17 mouse cellular contexts compared by ENCODE assay signal in the genomic region with DNA sequence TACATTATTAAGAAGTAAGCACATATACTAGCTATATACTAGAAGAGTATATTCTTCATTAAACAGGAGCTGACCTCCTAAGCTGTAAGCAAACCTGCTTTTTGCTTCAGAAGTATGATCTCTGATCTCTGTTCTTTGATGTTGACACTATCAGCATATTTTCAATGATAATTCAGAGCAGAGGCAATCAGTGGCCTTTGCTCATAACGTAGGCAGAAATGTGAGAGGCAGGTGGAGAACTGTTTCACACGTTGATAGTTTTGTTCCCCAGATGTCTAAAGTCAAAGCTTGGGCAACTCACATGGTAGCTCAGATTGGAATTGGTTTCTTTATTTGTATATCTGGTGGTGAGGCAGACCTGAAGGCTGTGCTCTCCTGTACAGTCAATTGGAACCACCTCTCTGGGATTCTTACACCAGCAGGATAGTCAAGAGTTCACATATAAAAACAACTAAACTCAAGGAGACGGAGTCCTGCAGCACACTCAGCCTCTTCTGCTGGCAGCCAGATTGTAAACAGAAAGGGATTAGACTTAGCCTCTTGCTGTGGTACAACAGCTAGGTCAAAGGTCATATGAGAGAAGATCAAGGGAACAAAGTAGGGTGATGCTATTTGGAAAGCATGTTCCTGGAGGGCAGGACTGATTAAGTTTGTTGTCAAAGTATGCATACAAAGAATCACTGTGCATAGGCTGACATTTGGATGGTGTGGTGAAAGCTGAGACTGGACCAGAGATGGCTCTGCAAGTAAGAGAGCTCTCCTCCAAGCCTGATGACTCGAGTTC.
"Had no signal": no experiment of that assay in that cellular context is flagged by ENCODE, and none has a peak within 500 bp of the region (broad histone marks: within the 10 kb centered on the region; RNA-seq: fewer than 3 reads in every experiment).

No protein-coding gene starts in this region.

- H3K27me3 ChIP-seq: lung, embryonic 15.5 days; megakaryocyte, embryonic 14.5 days; midbrain, embryonic 13.5 days; midbrain, embryonic 15.5 days; neural tube, embryonic 12.5 days; stomach, embryonic 15.5 days had no signal

- H3K9me3 ChIP-seq: lung, embryonic 15.5 days; midbrain, embryonic 13.5 days; midbrain, embryonic 15.5 days; neural tube, embryonic 12.5 days; stomach, embryonic 15.5 days had no signal

- ATAC-seq: lung, postnatal 0 days; midbrain, embryonic 13.5 days; midbrain, embryonic 15.5 days had no signal

- H3K4me2 ChIP-seq: lung, embryonic 15.5 days; midbrain, embryonic 11.5 days; midbrain, embryonic 13.5 days; midbrain, embryonic 15.5 days; neural tube, embryonic 12.5 days; stomach, embryonic 15.5 days had no signal

- DNase-seq: lung, adult 2 months; lung, postnatal 14 days; lung, postnatal 36 days; right cerebral cortex, postnatal 14 days; thymus, adult 2 months; thymus, postnatal 25 days; thymus, postnatal 4 days had no signal

- H3K4me1 ChIP-seq: lung, embryonic 15.5 days; megakaryocyte, embryonic 14.5 days; midbrain, embryonic 13.5 days; midbrain, embryonic 15.5 days; neural tube, embryonic 12.5 days; stomach, embryonic 15.5 days had no signal

- H3K9ac ChIP-seq: lung, embryonic 15.5 days; midbrain, embryonic 13.5 days; midbrain, embryonic 15.5 days; neural tube, embryonic 12.5 days; stomach, embryonic 15.5 days had no signal

- H3K36me3 ChIP-seq: lung, embryonic 15.5 days; midbrain, embryonic 13.5 days; midbrain, embryonic 15.5 days; neural tube, embryonic 12.5 days; stomach, embryonic 15.5 days had no signal

- H3K4me3 ChIP-seq: lung, embryonic 15.5 days; megakaryocyte, embryonic 14.5 days; midbrain, embryonic 13.5 days; midbrain, embryonic 15.5 days; neural tube, embryonic 12.5 days; stomach, embryonic 15.5 days had no signal

- H3K27ac ChIP-seq: lung, embryonic 15.5 days; macrophage; midbrain, embryonic 13.5 days; midbrain, embryonic 15.5 days; neural tube, embryonic 12.5 days; stomach, embryonic 15.5 days; stomach, postnatal 0 days had no signal
